Mouse (Mus musculus) embryonic facial prominence, embryonic 12.5 days (tissue): Measurements from ENCODE around the gene Oxsr1. TPM values are rescaled to one million over a fixed set of nuclear protein-coding genes. Genes with fewer than 3 reads are reported as not detected.
A peak's percentile ranks its signal among the peaks of the same experiment; 100 is the strongest.

ENCODE experiments used
- ATAC-seq: fragments of 200-750 bp; cut with Nextera tagmentation; 2 replicates; pipeline ENCODE4 v1.8.0; 2017; ENCODE audit not compliant: insufficient number of reproducible peaks, insufficient read depth, low FRiP score, low TSS enrichment
- H3K27ac ChIP-seq: fragments of 300-500 bp; sonication (generic); 2 replicates; pipeline ENCODE4 v1.5.1; 2016; ENCODE audit warnings: mild to moderate bottlenecking
- H3K27me3 ChIP-seq: fragments of 300-500 bp; sonication (generic); 2 replicates; pipeline ENCODE4 v1.6.1; 2016; ENCODE audit warnings: mild to moderate bottlenecking, moderate library complexity
- H3K36me3 ChIP-seq: fragments of 300-500 bp; sonication (generic); 2 replicates; pipeline ENCODE4 v1.6.1; 2016; ENCODE audit warnings: mild to moderate bottlenecking
- H3K4me1 ChIP-seq: fragments of 300-500 bp; sonication (generic); 2 replicates; pipeline ENCODE4 v1.6.1; 2016
- H3K4me2 ChIP-seq: fragments of 300-500 bp; sonication (generic); replicated peaks from 2 replicates; pipeline ENCODE4 v1.6.1; 2016; ENCODE audit warnings: mild to moderate bottlenecking, moderate library complexity
- H3K4me3 ChIP-seq: fragments of 300-500 bp; sonication (generic); 2 replicates; pipeline ENCODE4 v1.5.1; 2016; ENCODE audit warnings: mild to moderate bottlenecking
- H3K9ac ChIP-seq: fragments of 300-500 bp; sonication (generic); 2 replicates; pipeline ENCODE4 v1.6.1; 2016; ENCODE audit warnings: mild to moderate bottlenecking, moderate library complexity
- H3K9me3 ChIP-seq: fragments of 300-500 bp; sonication (generic); 2 replicates; pipeline ENCODE4 v1.6.1; 2016; ENCODE audit warnings: mild to moderate bottlenecking, moderate library complexity
- WGBS: fragments of 180-500 bp; shearing (Covaris S2); methylation state at CpG from one replicate; pipeline ENCODE4 v1.1.7; 2016; 5-methylcytosine and 5-hydroxymethylcytosine counted together
- polyA plus RNA-seq: library from polyadenylated mRNA; unstranded; fragments of >200 nt; fragmentation: Nextera tagmentation; extraction: Ambion mirVana; gene quantifications from 2 replicates; pipeline ENCODE4 v1.2.1, GENCODE M21; 2016

The Oxsr1 gene
- polyA plus RNA-seq, 1 experiment from 2014 or later = 18.0 TPM

DNA sequence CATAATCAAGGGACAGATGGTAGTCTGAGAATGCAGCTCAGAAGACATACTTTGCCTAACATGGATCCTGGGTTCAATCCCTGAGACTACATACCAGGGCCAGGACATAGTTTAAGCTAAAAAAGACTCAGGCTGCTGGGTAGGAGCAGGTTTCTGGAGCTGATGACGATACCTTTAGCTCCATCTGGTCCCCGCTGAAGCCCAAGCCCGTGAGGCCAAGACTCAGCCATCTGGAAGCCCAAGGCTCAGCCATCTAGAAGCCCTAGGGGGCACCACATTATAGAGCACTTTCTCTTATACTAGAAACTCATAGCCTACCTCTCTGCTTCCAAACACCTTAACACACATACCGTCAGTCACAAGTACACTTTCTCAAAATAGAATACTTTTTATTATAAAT lies 13.3 kb upstream of the Oxsr1 start:
- Histone ChIP-seq H3K9ac (no peak overlapping the region), H3K36me3 (no peaks in the 10 kb centered on the region), H3K27me3 (peaks cover 5% of the 10 kb centered on the region; the same call in 1 of the 2 replicates), H3K9me3 (no peaks in the 10 kb centered on the region), H3K4me2 (no peak overlapping the region), H3K4me1 (peaks cover 11% of the 10 kb centered on the region; the same call in 1 of the 2 replicates), H3K4me3 (no peak overlapping the region), H3K27ac (no peak overlapping the region)
- WGBS = 83% methylated on average over 4 of the region's 4 CpGs
- ATAC-seq = no peak

DNA sequence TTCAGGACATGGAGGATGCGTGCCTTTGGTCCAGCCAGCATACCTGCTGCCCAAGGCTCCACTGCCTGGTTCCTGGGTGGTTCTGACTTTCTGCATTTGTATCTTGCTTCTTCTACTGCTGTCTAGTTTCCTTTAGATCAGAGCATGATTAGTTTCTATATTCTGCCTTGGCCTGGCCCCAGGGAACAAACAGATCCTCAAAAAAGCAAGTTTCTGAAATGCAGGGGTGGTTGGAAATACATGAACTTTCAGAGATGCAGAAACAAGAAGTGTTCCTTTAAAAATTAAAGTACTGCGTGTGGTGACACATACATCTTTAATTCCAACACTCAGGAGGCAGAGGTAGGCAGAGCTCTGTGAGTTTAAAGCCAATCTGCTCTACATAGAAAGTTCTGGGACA lies 12.6 kb upstream of the Oxsr1 start:
- 86% methylated on average over 2 of the region's 2 CpGs for WGBS
- Histone ChIP-seq H3K9me3 (no peaks in the 10 kb centered on the region), H3K4me1 (0 out of 2 replicates have a peak, but pooled peaks cover 6% of the 10 kb centered on the region), H3K9ac (no peak overlapping the region), H3K4me3 (no peak overlapping the region), H3K27ac (no peak overlapping the region), H3K36me3 (no peaks in the 10 kb centered on the region), H3K4me2 (no peak overlapping the region), H3K27me3 (peaks cover 5% of the 10 kb centered on the region; the same call in 1 of the 2 replicates)
- ATAC-seq = no peak

DNA sequence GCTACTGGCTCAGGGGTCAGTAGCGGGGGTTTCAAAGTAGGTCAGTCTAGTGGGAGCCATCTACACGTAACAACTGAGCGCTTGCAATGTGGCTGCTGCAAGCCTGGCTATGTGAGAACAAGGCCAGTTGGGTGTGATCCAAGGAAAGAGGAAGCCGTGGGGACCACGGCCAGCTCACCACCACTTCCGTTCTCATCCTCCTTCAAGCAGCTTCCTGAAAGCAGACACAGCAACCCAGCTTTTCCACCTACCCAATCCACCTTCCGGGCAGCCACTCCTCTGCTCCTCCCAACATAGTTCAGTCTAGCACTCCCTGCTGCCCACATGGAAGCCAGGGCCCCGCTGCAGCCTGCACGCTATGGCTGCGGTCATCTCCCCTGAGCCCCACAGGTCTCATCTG lies 12.1 kb upstream of the Oxsr1 start:
- H3K4me2 ChIP-seq = no peak overlapping the region
- peaks cover 5% of the 10 kb centered on the region; the same call in 1 of the 2 replicates for H3K27me3 ChIP-seq
- no peaks in the 10 kb centered on the region for H3K9me3 ChIP-seq
- no peak overlapping the region for H3K27ac ChIP-seq
- no peaks in the 10 kb centered on the region for H3K36me3 ChIP-seq
- no peak overlapping the region for H3K9ac ChIP-seq
- ATAC-seq = no peak
- H3K4me1 ChIP-seq = 0 out of 2 replicates have a peak, but pooled peaks cover 4% of the 10 kb centered on the region
- no peak overlapping the region for H3K4me3 ChIP-seq
- WGBS = 62% methylated on average over 10 of the region's 10 CpGs

- Histone ChIP-seq H3K4me3 (no peak overlapping the region), H3K9me3 (no peaks in the 10 kb centered on the region), H3K27me3 (no peaks in the 10 kb centered on the region), H3K4me1 (no peaks in the 10 kb centered on the region), H3K27ac (no peak overlapping the region), H3K9ac (no peak overlapping the region), H3K4me2 (no peak overlapping the region), H3K36me3 (no peaks in the 10 kb centered on the region)
- no peak for ATAC-seq
- WGBS = 88% methylated on average over 15 of the region's 15 CpGs
These were observed 8.1 kb upstream of the Oxsr1 start for GRCm38 (mm10) chr9:119330186-119330963.

- Histone ChIP-seq H3K27ac (no peak overlapping the region), H3K36me3 (no peaks in the 10 kb centered on the region), H3K4me3 (no peak overlapping the region), H3K9ac (no peak overlapping the region), H3K9me3 (no peaks in the 10 kb centered on the region), H3K4me1 (no peaks in the 10 kb centered on the region), H3K4me2 (no peak overlapping the region), H3K27me3 (no peaks in the 10 kb centered on the region)
- 82% methylated on average over 3 of the region's 3 CpGs for WGBS
- no peak for ATAC-seq
These were observed 6.3 kb upstream of the Oxsr1 start for GRCm38 (mm10) chr9:119328488-119328887.

DNA sequence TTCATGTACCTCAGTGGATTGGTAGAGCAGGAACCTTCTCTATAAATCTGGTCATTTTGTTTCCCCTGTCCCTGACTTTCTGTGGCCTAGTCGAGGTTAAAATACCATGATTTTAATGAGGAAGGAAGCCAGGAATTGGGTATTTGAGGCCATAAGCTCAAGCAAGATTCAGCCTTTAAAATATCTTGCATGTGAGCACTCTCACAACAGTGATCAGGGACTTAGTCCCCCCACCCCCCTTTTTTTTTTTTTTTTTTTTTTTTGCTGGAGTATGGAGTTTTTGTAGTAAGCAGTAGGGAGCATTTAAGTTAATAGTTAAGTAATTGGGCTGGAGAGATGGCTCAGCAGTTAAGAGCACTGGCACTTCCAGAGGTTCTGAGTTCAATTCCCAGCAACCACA lies 1.9 kb upstream of the Oxsr1 start:
- no peak overlapping the region for H3K4me2 ChIP-seq
- peaks cover 8% of the 10 kb centered on the region; the same call in 1 of the 2 replicates for H3K4me1 ChIP-seq
- no peak overlapping the region for H3K9ac ChIP-seq
- WGBS = 89% methylated on average over 1 of the region's 1 CpGs
- no peaks in the 10 kb centered on the region for H3K36me3 ChIP-seq
- no peaks in the 10 kb centered on the region for H3K9me3 ChIP-seq
- no peak overlapping the region for H3K27ac ChIP-seq
- ATAC-seq = no peak
- H3K4me3 ChIP-seq = no peak overlapping the region
- no peaks in the 10 kb centered on the region for H3K27me3 ChIP-seq

- no peak for ATAC-seq
- Histone ChIP-seq H3K36me3 (no peaks in the 10 kb centered on the region), H3K4me1 (peaks cover 8% of the 10 kb centered on the region; the same call in 1 of the 2 replicates), H3K27ac (peak overlapping the region; percentile 84), H3K27me3 (no peaks in the 10 kb centered on the region), H3K9me3 (no peaks in the 10 kb centered on the region), H3K4me2 (peak overlapping the region; percentile 81), H3K9ac (peak overlapping the region; percentile 50; the same call in 1 of the 2 replicates), H3K4me3 (peak overlapping the region; percentile 93)
- WGBS = 8% methylated on average over 9 of the region's 9 CpGs
These were observed 1.0 kb upstream of the Oxsr1 start for GRCm38 (mm10) chr9:119323260-119323645.

- peaks cover 8% of the 10 kb centered on the region; the same call in 1 of the 2 replicates for H3K4me1 ChIP-seq
- peak overlapping the region; percentile 84 for H3K4me2 ChIP-seq
- peak overlapping the region; percentile 93 for H3K4me3 ChIP-seq
- H3K36me3 ChIP-seq = no peaks in the 10 kb centered on the region
- H3K9me3 ChIP-seq = no peaks in the 10 kb centered on the region
- no peaks in the 10 kb centered on the region for H3K27me3 ChIP-seq
- ATAC-seq = peak; percentile 58
- H3K27ac ChIP-seq = peak overlapping the region; percentile 65
- peak overlapping the region; percentile 83 for H3K9ac ChIP-seq
- under 1% methylated on average over 59 of the region's 59 CpGs for WGBS
These were observed 616 bp downstream of the Oxsr1 start for GRCm38 (mm10) chr9:119321392-119322229.

DNA sequence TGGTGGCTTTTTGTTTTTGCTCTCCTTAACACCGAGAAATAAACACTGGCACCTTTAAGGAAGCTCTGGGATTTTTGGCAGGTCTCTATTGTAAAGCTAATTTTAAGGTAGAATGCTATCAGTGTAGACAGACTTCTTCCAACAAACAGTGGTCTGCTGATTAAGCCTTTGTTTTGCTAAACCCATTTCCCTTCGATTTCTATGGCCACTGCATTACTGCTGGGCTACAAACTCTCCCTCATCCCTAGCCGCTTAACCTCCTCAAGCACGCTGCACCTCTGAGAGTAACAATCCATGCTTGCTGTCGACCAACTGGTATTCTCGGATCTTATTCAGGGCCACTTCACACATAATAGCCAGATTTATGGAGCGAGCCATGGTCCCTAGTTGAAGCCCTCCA lies 1.3 kb downstream of the Oxsr1 start:
- Histone ChIP-seq H3K4me1 (peaks cover 8% of the 10 kb centered on the region; the same call in 1 of the 2 replicates), H3K4me3 (peak overlapping the region; percentile 93), H3K4me2 (peak overlapping the region; percentile 84), H3K36me3 (no peaks in the 10 kb centered on the region), H3K27ac (no peak overlapping the region), H3K9ac (peak overlapping the region; percentile 83), H3K9me3 (no peaks in the 10 kb centered on the region), H3K27me3 (no peaks in the 10 kb centered on the region)
- no peak for ATAC-seq
- WGBS = 12% methylated on average over 7 of the region's 7 CpGs

GRCm38 (mm10) chr9:119320446-119320845 lies 1.8 kb downstream of the Oxsr1 start:
- peaks cover 8% of the 10 kb centered on the region; the same call in 1 of the 2 replicates for H3K4me1 ChIP-seq
- no peaks in the 10 kb centered on the region for H3K9me3 ChIP-seq
- H3K4me2 ChIP-seq = peak overlapping the region; percentile 84
- no peak overlapping the region for H3K4me3 ChIP-seq
- no peak overlapping the region for H3K27ac ChIP-seq
- 83% methylated on average over 7 of the region's 7 CpGs for WGBS
- ATAC-seq = no peak
- no peaks in the 10 kb centered on the region for H3K27me3 ChIP-seq
- no peak overlapping the region for H3K9ac ChIP-seq
- no peaks in the 10 kb centered on the region for H3K36me3 ChIP-seq

- no peak overlapping the region for H3K4me2 ChIP-seq
- WGBS = 95% methylated on average over 1 of the region's 1 CpGs
These were observed 3.3 kb downstream of the Oxsr1 start for GRCm38 (mm10) chr9:119318891-119319290.

More at GRCm38 (mm10) chr9:119318891-119319290, 3.3 kb downstream of the Oxsr1 start:
- Histone ChIP-seq H3K4me1 (peaks cover 8% of the 10 kb centered on the region; the same call in 1 of the 2 replicates), H3K36me3 (no peaks in the 10 kb centered on the region), H3K27me3 (no peaks in the 10 kb centered on the region), H3K9me3 (no peaks in the 10 kb centered on the region), H3K4me3 (no peak overlapping the region), H3K9ac (no peak overlapping the region), H3K27ac (no peak overlapping the region)
- ATAC-seq = no peak
